Mouse (Mus musculus) liver, embryonic 11.5 days (tissue): ENCODE measurements at regions not wholly inside any gene's neighbourhood (a gene's known extent, or its start where the extent isn't known, plus 50 kb on each side); places are given as distances from the start of the nearest gene placed in this dataset.

Source experiments
- ATAC-seq: fragments of 200-750 bp; cut with Nextera tagmentation; replicated peaks from 2 replicates; pipeline ENCODE4 v1.8.0; 2017; ENCODE audit warnings: moderate number of reproducible peaks, mild to moderate bottlenecking, moderate TSS enrichment, moderate library complexity; ENCODE audit not compliant: low FRiP score
- DNase-seq: peaks from one replicate; pipeline ENCODE4 v3.0.0-alpha.2; 2017; ENCODE audit warnings: low spot score
- H3K27ac ChIP-seq: fragments of 300-500 bp; sonication (generic); 2 replicates; pipeline ENCODE4 v1.5.1; 2014; ENCODE audit warnings: mild to moderate bottlenecking, low read depth, low read length, control low read depth
- H3K27me3 ChIP-seq: fragments of 300-500 bp; sonication (generic); replicated peaks from 2 replicates; pipeline ENCODE4 v1.6.1; 2014; ENCODE audit warnings: low read length, mixed read lengths; ENCODE audit not compliant: control insufficient read depth, insufficient read depth
- H3K36me3 ChIP-seq: fragments of 300-500 bp; sonication (generic); 2 replicates; pipeline ENCODE4 v1.6.1; 2014; ENCODE audit warnings: mild to moderate bottlenecking, low read length, moderate library complexity, mixed read lengths; ENCODE audit not compliant: control insufficient read depth, insufficient read depth
- H3K4me1 ChIP-seq: fragments of 300-500 bp; sonication (generic); replicated peaks from 2 replicates; pipeline ENCODE4 v1.6.1; 2014; ENCODE audit warnings: low read length, mixed read lengths; ENCODE audit not compliant: control insufficient read depth, insufficient read depth
- H3K4me2 ChIP-seq: fragments of 300-500 bp; sonication (generic); 2 replicates; pipeline ENCODE4 v1.6.1; 2014; ENCODE audit warnings: mild to moderate bottlenecking, control low read depth, moderate library complexity
- H3K4me3 ChIP-seq: fragments of 300-500 bp; sonication (generic); 2 replicates; pipeline ENCODE4 v1.5.1; 2014; ENCODE audit warnings: low read depth, low read length, control low read depth
- H3K9ac ChIP-seq: fragments of 300-500 bp; sonication (generic); 2 replicates; pipeline ENCODE4 v1.6.1; 2014; ENCODE audit warnings: low read depth, low read length, control low read depth
- H3K9me3 ChIP-seq: fragments of 300-500 bp; sonication (generic); 2 replicates; pipeline ENCODE4 v1.6.1; 2016; ENCODE audit warnings: low read length, inconsistent platforms, mixed read lengths; ENCODE audit not compliant: control insufficient read depth
- WGBS: fragments of 180-500 bp; shearing (Covaris S2); extraction: QIAGEN DNeasy Blood & Tissue Kit; methylation state at CpG from one replicate; pipeline ENCODE4 v1.1.7; 2014; 5-methylcytosine and 5-hydroxymethylcytosine counted together

DNA sequence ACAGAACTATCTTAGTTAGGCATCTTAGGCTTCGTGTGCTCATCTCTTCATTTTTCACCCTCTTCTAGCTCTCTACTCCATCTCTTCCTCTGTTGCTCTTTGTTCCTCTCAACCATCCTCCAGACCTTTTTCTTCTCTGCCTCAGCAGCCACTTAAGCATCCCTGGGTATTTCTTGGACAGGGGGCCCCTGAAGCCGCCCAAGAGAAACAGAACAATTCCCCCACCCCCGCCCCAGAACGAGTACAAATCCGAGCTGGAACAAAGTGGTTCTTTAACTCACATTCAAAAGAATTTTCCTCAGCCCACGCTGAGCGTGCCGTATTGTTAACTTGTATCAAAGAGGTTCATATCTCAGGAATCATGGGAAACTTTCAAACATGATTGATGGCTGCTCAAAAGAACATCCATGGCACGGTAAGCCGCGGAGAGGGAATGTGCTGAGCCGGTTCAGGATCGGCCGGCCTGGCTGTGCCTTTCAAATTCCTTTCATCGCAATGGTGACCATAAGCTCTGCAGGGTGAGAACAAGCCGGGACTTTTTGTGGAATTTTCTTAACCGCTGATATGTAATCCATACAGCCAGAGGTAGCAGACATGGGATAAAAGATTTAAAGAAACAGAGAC, 181.9 kb upstream of the Noct start:
- Histone ChIP-seq H3K4me2 (no peak overlapping the region), H3K9ac (no peak overlapping the region), H3K27me3 (no peaks in the 10 kb centered on the region), H3K27ac (no peak overlapping the region), H3K4me3 (no peak overlapping the region), H3K36me3 (no peaks in the 10 kb centered on the region), H3K4me1 (no peaks in the 10 kb centered on the region), H3K9me3 (no peaks in the 10 kb centered on the region)
- WGBS = 76% methylated on average over 17 of the region's 17 CpGs
- DNase-seq (no peak), ATAC-seq (no peak)

DNA sequence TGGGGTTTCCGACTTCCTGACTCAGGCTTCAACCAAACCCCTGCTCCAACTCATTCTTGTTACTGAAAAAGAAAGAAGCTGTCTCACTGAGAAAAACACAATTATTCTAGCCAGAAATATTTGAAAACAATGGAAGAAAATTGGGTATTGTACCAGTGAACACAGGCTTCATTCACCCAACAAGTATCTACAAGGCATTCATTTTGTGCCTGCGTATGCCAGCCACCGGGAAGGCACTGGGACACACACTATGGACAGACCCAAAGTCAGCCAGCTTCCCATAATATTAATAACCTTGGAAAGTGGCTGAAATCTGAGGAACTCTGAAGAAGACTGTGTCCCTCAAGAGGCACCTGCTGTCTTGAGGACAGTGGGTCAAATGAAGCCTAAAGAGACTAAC, 175.5 kb upstream of the Noct start:
- H3K9ac ChIP-seq = no peak overlapping the region
- no peak overlapping the region for H3K4me2 ChIP-seq
- no peak overlapping the region for H3K4me3 ChIP-seq
- peaks cover 4% of the 10 kb centered on the region for H3K9me3 ChIP-seq
- H3K4me1 ChIP-seq = no peaks in the 10 kb centered on the region
- DNase-seq = no peak
- H3K36me3 ChIP-seq = no peaks in the 10 kb centered on the region
- no peak overlapping the region for H3K27ac ChIP-seq
- 86% methylated on average over 3 of the region's 3 CpGs for WGBS
- ATAC-seq = no peak
- H3K27me3 ChIP-seq = no peaks in the 10 kb centered on the region

DNA sequence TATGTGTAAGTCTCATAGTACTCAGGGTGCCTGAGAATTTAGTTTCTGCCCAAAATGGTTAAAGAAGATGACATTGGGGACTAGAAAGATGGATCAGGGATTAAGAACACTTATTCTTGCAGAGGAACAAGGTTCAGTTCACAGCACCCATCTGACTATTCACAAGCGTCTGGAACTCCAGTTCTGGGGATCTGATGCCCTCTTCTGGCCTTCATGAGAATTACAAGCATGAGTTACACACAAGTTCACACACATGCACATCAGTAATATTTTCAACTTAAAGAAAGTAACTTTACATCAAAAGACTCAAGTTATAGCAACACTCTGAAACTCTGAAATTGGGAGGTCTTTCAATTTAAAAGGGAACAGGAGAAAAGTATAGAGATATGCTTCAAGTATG, 174.1 kb upstream of the Noct start:
- H3K27ac ChIP-seq = no peak overlapping the region
- 70% methylated on average over 1 of the region's 1 CpGs for WGBS
- no peaks in the 10 kb centered on the region for H3K36me3 ChIP-seq
- no peaks in the 10 kb centered on the region for H3K4me1 ChIP-seq
- DNase-seq = no peak
- no peak overlapping the region for H3K4me3 ChIP-seq
- H3K4me2 ChIP-seq = no peak overlapping the region
- H3K9me3 ChIP-seq = peaks cover 4% of the 10 kb centered on the region
- H3K9ac ChIP-seq = no peak overlapping the region
- no peak for ATAC-seq
- no peaks in the 10 kb centered on the region for H3K27me3 ChIP-seq

DNA sequence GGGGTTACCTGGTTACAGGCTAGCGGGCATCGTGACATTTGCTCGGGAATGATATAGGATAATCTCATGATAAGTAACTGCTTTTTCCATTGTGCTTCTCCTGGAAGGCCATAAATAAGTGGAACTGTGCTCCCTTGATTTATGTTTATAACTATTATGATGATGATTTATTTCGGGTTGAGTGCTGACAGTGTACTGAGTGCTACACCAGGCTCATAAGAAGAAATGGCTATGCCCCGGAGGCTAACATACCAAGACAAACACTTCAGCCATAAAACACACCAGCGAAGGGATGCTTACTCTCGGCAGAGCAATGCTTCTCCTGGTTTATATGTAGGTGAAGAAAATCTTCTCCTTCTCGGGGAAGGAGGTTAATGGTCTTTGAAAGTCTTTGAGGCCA, 169.2 kb upstream of the Noct start:
- H3K27me3 ChIP-seq = no peaks in the 10 kb centered on the region
- no peaks in the 10 kb centered on the region for H3K4me1 ChIP-seq
- DNase-seq (no peak), ATAC-seq (no peak)
- H3K9ac ChIP-seq = no peak overlapping the region
- no peak overlapping the region for H3K27ac ChIP-seq
- peaks cover under 1% of the 10 kb centered on the region for H3K9me3 ChIP-seq
- H3K4me3 ChIP-seq = no peak overlapping the region
- no peaks in the 10 kb centered on the region for H3K36me3 ChIP-seq
- no peak overlapping the region for H3K4me2 ChIP-seq
- 77% methylated on average over 8 of the region's 8 CpGs for WGBS

DNA sequence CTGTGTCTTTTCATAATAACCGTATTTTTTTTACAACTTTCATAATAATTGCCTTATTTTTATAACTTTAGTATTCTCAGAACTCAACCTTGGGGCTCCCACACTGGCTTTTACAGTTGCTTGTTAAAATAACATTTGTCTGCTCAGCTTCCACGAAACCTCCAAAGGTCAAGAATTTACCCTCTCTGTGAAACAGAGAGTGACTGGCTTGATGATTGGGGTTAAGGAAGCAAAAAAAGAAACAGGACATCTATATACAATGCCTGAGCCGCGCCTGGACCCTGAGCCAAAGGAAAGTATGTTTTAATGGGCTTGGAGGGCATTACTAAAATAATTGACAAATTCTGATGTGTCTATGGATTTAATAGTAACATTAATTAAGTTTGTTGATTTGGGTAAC, 160.0 kb upstream of the Noct start:
- no peak for DNase-seq

DNA sequence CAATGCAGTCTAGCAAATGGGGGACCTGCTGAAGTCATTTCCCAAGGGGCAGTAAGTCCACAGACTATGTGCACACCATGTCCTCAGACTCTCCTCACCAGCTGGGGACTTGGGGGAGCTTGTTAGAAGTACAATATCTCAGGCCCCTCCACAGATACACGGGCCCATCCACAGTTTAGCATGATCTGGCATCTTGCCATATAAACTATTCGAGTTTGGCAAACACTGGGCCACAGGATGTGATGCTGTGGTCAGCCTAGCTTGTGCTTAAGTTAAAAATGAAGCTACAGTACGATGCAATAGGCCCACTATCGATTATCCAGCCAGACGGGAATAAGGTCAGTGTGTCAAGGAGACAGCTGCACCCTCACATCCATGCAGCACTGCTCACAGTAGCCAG, 157.9 kb upstream of the Noct start:
- H3K4me1 ChIP-seq = no peaks in the 10 kb centered on the region
- 55% methylated on average over 5 of the region's 5 CpGs for WGBS
- H3K9me3 ChIP-seq = no peaks in the 10 kb centered on the region
- H3K27ac ChIP-seq = no peak overlapping the region
- H3K36me3 ChIP-seq = no peaks in the 10 kb centered on the region
- H3K27me3 ChIP-seq = no peaks in the 10 kb centered on the region
- no peak overlapping the region for H3K4me3 ChIP-seq
- DNase-seq (no peak), ATAC-seq (no peak)
- no peak overlapping the region for H3K4me2 ChIP-seq
- H3K9ac ChIP-seq = no peak overlapping the region

More for the DNA sequence above, 160.0 kb upstream of the Noct start:
- Histone ChIP-seq H3K4me2 (no peak overlapping the region), H3K9me3 (no peaks in the 10 kb centered on the region), H3K4me3 (no peak overlapping the region), H3K9ac (no peak overlapping the region), H3K36me3 (no peaks in the 10 kb centered on the region), H3K27ac (no peak overlapping the region), H3K4me1 (no peaks in the 10 kb centered on the region), H3K27me3 (no peaks in the 10 kb centered on the region)
- no peak for ATAC-seq
- WGBS = 62% methylated on average over 4 of the region's 4 CpGs

DNA sequence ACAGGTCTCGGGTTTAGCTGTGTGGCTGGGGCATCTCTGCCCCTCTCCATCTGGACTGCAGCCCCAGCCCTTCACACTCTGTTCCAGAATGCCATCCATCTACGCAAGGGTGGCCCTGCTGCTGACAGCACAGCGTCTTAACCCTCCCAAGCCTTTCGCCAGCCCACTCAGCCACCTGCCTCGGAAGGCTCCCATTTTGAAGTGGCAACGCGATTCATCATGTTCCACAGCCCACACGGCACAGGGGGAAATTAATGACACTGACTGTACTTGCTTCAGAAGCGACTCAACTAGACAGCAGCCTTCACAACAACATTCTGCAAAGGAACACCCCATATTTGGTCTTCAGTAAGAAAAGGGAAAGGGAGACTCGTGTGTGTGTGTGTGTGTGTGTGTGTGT, 151.8 kb upstream of the Noct start:
- Histone ChIP-seq H3K4me3 (no peak overlapping the region), H3K4me1 (no peaks in the 10 kb centered on the region), H3K9me3 (no peaks in the 10 kb centered on the region), H3K27me3 (no peaks in the 10 kb centered on the region), H3K9ac (no peak overlapping the region), H3K36me3 (no peaks in the 10 kb centered on the region), H3K27ac (no peak overlapping the region), H3K4me2 (no peak overlapping the region)
- ATAC-seq (no peak), DNase-seq (no peak)
- 68% methylated on average over 10 of the region's 10 CpGs for WGBS

DNA sequence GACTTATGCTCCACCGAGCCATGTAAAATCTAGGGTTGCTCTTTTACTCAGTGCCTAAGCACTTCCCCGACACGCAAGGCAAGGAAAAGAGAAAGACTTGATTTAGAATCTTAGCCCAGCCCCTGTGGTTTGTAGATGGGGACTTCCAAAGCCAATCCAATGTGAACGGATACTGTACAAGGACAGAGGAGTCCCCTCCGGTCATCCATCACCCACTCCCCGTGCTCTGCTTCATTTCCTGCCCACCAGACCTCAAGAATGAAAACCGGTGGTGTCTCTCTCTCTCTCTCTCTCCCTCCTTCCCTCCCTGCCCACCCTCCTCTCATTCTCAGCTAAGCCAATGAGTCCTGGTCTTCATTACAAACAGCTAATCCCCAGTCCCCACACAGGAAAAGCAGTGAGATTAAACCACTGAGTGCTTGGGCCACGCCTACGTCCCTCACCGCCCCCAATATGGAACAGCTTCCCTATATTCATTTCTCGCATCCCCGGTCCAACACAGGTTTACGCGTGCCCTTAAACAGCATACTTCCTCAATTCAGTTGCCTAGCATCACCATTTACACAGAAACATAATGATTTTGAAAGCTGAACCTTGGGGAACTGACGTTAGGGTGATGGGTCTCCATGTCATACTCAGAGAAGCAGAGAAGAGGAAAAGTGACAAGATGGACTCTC, 151.1 kb upstream of the Noct start:
- Histone ChIP-seq H3K9me3 (no peaks in the 10 kb centered on the region), H3K9ac (no peak overlapping the region), H3K4me1 (no peaks in the 10 kb centered on the region), H3K4me2 (no peak overlapping the region), H3K36me3 (no peaks in the 10 kb centered on the region), H3K4me3 (no peak overlapping the region), H3K27me3 (no peaks in the 10 kb centered on the region), H3K27ac (no peak overlapping the region)
- DNase-seq = no peak
- ATAC-seq = no peak
- 65% methylated on average over 15 of the region's 15 CpGs for WGBS

DNA sequence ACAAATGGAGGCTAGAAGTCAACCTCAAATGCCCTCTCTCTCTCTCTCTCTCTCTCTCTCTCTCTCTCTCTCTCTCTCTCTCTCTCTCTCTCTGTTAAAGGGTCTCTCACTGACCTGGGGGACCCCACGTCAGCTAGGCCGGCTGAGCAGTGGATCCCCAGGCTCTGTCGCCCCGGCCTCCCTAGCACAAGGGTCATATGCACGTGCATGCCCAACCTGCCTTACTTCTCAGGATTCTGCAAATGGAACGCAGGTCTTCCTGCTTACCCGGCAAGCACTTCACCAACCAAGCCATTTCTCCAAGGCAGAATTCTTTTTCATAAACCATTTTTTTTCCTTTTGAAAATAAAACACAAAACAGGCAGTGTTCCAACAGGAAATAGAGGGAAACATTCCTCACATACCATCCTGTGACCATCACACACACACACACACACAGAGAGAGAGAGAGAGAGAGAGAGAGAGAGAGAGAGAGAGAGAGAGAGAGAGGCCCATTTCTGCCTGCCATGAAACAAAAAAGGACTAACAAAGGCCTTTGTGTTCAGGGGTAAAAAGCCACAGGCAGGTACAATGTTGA, 150.4 kb upstream of the Noct start:
- no peak overlapping the region for H3K9ac ChIP-seq
- DNase-seq (no peak), ATAC-seq (no peak)
- H3K27ac ChIP-seq = no peak overlapping the region
- H3K9me3 ChIP-seq = no peaks in the 10 kb centered on the region
- H3K4me2 ChIP-seq = no peak overlapping the region
- H3K4me3 ChIP-seq = no peak overlapping the region
- WGBS = 78% methylated on average over 7 of the region's 7 CpGs
- H3K36me3 ChIP-seq = no peaks in the 10 kb centered on the region
- H3K27me3 ChIP-seq = no peaks in the 10 kb centered on the region
- H3K4me1 ChIP-seq = no peaks in the 10 kb centered on the region
